Mouse (Mus musculus) CH12.LX (cell line): ENCODE measurements around the gene Cdk5. TPM values are rescaled to one million over a fixed set of nuclear protein-coding genes. Genes with fewer than 3 reads are reported as not detected.

Source experiments
- DNase-seq: peaks from one replicate; pipeline ENCODE4 v3.0.0-alpha.2; 2013; ENCODE audit errors: extremely low read depth
- H3K27ac ChIP-seq: 2 replicates; pipeline ENCODE4 v1.5.1; 2012; ENCODE audit warnings: low read depth, mild to moderate bottlenecking, control low read depth, moderate library complexity; ENCODE audit not compliant: insufficient read depth
- H3K27me3 ChIP-seq: replicated peaks from 2 replicates; pipeline ENCODE3; 2012; ENCODE audit warnings: inconsistent platforms
- H3K36me3 ChIP-seq, 2 experiments: replicated peaks in 1 of 2; 2 replicates each; pipeline versions ENCODE3 to v1.6.1; 2012; ENCODE audit warnings: inconsistent platforms in 1 of 2, low read length in 1 of 2, mild to moderate bottlenecking in 1 of 2, mixed read lengths in 1 of 2, moderate library complexity in 1 of 2; ENCODE audit not compliant: control insufficient read depth in 1 of 2, insufficient read depth in 1 of 2
- H3K4me1 ChIP-seq, 2 experiments: 2 replicates each; pipeline ENCODE4 v1.6.1; 2012; ENCODE audit warnings: inconsistent platforms in 1 of 2, moderate library complexity in 1 of 2; ENCODE audit not compliant: insufficient read depth in 2 of 2, control insufficient read depth in 1 of 2
- H3K4me2 ChIP-seq: 2 replicates; pipeline ENCODE4 v1.6.1; 2012; ENCODE audit warnings: low read depth, mild to moderate bottlenecking, control low read depth; ENCODE audit not compliant: poor library complexity, insufficient read depth, severe bottlenecking
- H3K4me3 ChIP-seq, 3 experiments: fragments of 150-350 bp in 1 of 3; sonication (generic) in 1 of 3; replicated peaks in 1 of 3; 2 replicates each; pipeline versions ENCODE3 to v1.5.1; 2011 to 2012; ENCODE audit warnings: low read depth in 2 of 3, low read length in 2 of 3, mild to moderate bottlenecking in 2 of 3, moderate library complexity in 2 of 3, control low read depth in 1 of 3, improper control_type of control experiment in 1 of 3, inconsistent platforms in 1 of 3, mixed read lengths in 1 of 3; ENCODE audit not compliant: poor library complexity in 1 of 3
- H3K79me2 ChIP-seq: replicated peaks from 2 replicates; pipeline ENCODE4 v1.6.1; 2012; ENCODE audit warnings: mild to moderate bottlenecking, moderate library complexity; ENCODE audit not compliant: control insufficient read depth, poor library complexity, insufficient read depth, severe bottlenecking; ENCODE audit errors: extremely low read depth
- H3K9ac ChIP-seq: 2 replicates; pipeline ENCODE4 v1.6.1; 2012; ENCODE audit warnings: low read depth, mild to moderate bottlenecking, control low read depth, moderate library complexity; ENCODE audit not compliant: insufficient read depth
- H3K9me3 ChIP-seq: replicated peaks from 2 replicates; pipeline ENCODE3; 2012; ENCODE audit warnings: low read length, inconsistent platforms, mixed read lengths
- BHLHE40 ChIP-seq: IDR thresholded peaks from 2 replicates; pipeline ENCODE4 v1.6.1; 2011; ENCODE audit warnings: mild to moderate bottlenecking, low read depth, low read length, improper control_type of control experiment
- CHD2 ChIP-seq: IDR thresholded peaks from 2 replicates; pipeline ENCODE4 v1.6.1; 2011; ENCODE audit warnings: low read length, improper control_type of control experiment
- CTCF ChIP-seq, 2 experiments: IDR thresholded peaks in 1 of 2; conservative IDR thresholded peaks in 1 of 2; 2 replicates each; pipeline ENCODE4 v1.5.1; 2011 to 2012; ENCODE audit warnings: low read depth in 2 of 2, low read length in 2 of 2, improper control_type of control experiment in 1 of 2, inconsistent platforms in 1 of 2, mild to moderate bottlenecking in 1 of 2, moderate library complexity in 1 of 2
- IRF4 ChIP-seq: IDR thresholded peaks from 2 replicates; pipeline ENCODE4 v1.6.1; 2014; ENCODE audit warnings: low read depth, mild to moderate bottlenecking, inconsistent platforms, low read length, improper control_type of control experiment
- JUND ChIP-seq: conservative IDR thresholded peaks from 2 replicates; pipeline ENCODE4 v1.6.1; 2011; ENCODE audit warnings: low read depth, low read length, improper control_type of control experiment
- MAX ChIP-seq: IDR thresholded peaks from 2 replicates; pipeline ENCODE4 v1.6.1; 2011; ENCODE audit warnings: low read length, improper control_type of control experiment
- MEF2A ChIP-seq: IDR thresholded peaks from 2 replicates; pipeline ENCODE4 v1.6.1; 2014; ENCODE audit warnings: low read depth, mild to moderate bottlenecking, inconsistent platforms, low read length, improper control_type of control experiment, borderline replicate concordance
- NELFE ChIP-seq: IDR thresholded peaks from 2 replicates; pipeline ENCODE4 v1.6.1; 2011; ENCODE audit warnings: low read depth, low read length, improper control_type of control experiment
- NRF1 ChIP-seq: IDR thresholded peaks from 2 replicates; pipeline ENCODE4 v1.6.1; 2014; ENCODE audit warnings: low read depth, mild to moderate bottlenecking, inconsistent platforms, low read length, improper control_type of control experiment, moderate library complexity
- RAD21 ChIP-seq: IDR thresholded peaks from 2 replicates; pipeline ENCODE4 v1.6.1; 2011; ENCODE audit warnings: low read depth, mild to moderate bottlenecking, low read length, improper control_type of control experiment, moderate library complexity
- SMC3 ChIP-seq: IDR thresholded peaks from 2 replicates; pipeline ENCODE4 v1.6.1; 2011; ENCODE audit warnings: low read depth, low read length, improper control_type of control experiment
- TBP ChIP-seq: conservative IDR thresholded peaks from 2 replicates; pipeline ENCODE4 v1.6.1; 2011; ENCODE audit warnings: low read depth, low read length, improper control_type of control experiment
- UBTF ChIP-seq: IDR thresholded peaks from 2 replicates; pipeline ENCODE4 v1.6.1; 2012; ENCODE audit warnings: low read depth, mild to moderate bottlenecking, inconsistent platforms, low read length, improper control_type of control experiment, moderate library complexity
- USF1 ChIP-seq: IDR thresholded peaks from 2 replicates; pipeline ENCODE4 v1.6.1; 2014; ENCODE audit warnings: low read depth, mild to moderate bottlenecking, inconsistent platforms, low read length, improper control_type of control experiment
- ZC3H11A ChIP-seq: IDR thresholded peaks from 2 replicates; pipeline ENCODE4 v1.6.1; 2012; ENCODE audit warnings: low read depth, mild to moderate bottlenecking, inconsistent platforms, low read length, improper control_type of control experiment
- dilution Hi-C: fragments of 300-500 bp; cut with MboI; formaldehyde crosslinking; loops from 2 replicates; pipeline ENCODE4 v1.14.3; 2020; ENCODE audit warnings: low sequenced_read_pairs; ENCODE audit not compliant: extremely low pct_unique_long_range_greater_than_20kb, extremely low pct_ligation_motif_present
- in situ Hi-C: fragments of 300-500 bp; cut with MboI; formaldehyde crosslinking; loops from 3 replicates; pipeline ENCODE4 v1.14.3; 2019; ENCODE audit warnings: low sequenced_read_pairs, low pct_ligation_motif_present, low pct_unique_long_range_greater_than_20kb, mixed read lengths
- polyA plus RNA-seq: library from polyadenylated mRNA; unstranded; fragments of >175 nt; gene quantifications from 2 replicates; pipeline ENCODE4 v1.2.1, GENCODE M21; 2012; ENCODE audit warnings: low read depth; ENCODE audit not compliant: insufficient read length
- total RNA-seq, 2 experiments: library from RNA; depleted of rRNA; stranded (reverse); fragments of 300-350 nt in 1 of 2; fragments of >200 nt in 1 of 2; gene quantifications; 2 replicates each; pipeline ENCODE4 v1.2.3; 2012 to 2014

Gene Cdk5
- total and polyA plus RNA-seq, 3 experiments, result 7.4 to 26.6 (median 12.1) TPM

DNA sequence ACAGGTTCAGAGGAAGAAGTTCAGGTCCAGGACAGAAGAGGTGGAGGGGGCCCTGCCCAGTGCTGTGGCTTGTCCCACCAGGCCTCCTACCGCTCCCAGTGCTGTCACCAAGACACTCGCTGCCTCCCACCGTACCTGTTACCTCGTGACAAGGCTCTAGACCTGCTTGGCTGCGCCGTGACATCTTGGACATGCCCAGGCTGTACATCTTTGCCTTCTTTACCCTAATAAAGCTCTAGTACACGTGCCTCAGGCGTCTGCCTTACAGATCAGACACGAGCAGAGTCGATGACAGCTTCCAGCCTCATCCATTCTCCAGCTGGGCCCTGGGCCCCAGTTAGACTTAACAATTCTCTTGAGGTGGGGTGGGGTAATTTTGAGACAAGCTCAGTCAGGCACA lies 5.7 kb downstream of the Cdk5 start:
- H3K79me2 ChIP-seq, result no peaks in the 10 kb centered on the region
- TF ChIP-seq ZC3H11A (no peak), MAX (no peak), CTCF (conservative IDR thresholded peaks at IDR 0.05 in 1 of 2, IDR thresholded peaks at IDR 0.05 in 1 of 2; ENCODE audit: low read depth in 2 of 2, low read length in 2 of 2) (no peak), USF1 (no peak), RAD21 (no peak), MEF2A (no peak), IRF4 (no peak), UBTF (no peak), NELFE (no peak), TBP (no peak), SMC3 (no peak), JUND (no peak)
- no peak overlapping the region for H3K4me2 ChIP-seq
- in situ Hi-C loops (no loop called here), dilution Hi-C loops (no loop called here)
- H3K9ac ChIP-seq, result no peak overlapping the region
- no peak for DNase-seq
- peaks cover 14 to 61% of the 10 kb centered on the region in 2 experiments for H3K36me3 ChIP-seq
- no peak overlapping the region for H3K27ac ChIP-seq
- H3K9me3 ChIP-seq, result no peaks in the 10 kb centered on the region
- H3K4me1 ChIP-seq, result peaks cover 0 to 9% of the 10 kb centered on the region in 2 experiments; a peak in 2 of 4 replicates
- no peaks in the 10 kb centered on the region for H3K27me3 ChIP-seq
- no peak overlapping the region for H3K4me3 ChIP-seq

DNA sequence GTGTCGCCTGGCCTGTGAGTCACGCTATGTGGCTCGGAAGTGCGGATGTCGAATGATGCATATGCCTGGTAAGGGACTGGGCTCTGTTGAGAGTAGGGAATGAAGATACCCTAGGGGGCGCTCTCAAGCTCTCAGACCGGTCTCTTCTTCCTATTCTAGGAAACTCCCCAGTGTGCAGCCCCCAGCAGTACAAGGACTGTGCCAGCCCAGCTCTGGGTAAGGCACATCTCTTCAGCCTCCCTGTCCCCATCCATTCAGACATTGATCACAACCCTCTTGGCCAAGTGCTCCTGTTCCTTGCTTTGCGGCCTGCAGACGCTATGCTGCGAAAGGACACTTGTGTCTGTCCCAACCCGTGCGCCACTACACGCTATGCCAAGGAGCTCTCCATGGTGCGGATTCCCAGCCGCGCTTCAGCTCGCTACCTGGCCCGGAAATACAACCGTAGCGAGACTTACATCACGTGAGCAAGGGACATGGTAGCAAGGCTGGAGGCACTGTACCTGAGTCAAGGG lies 7.1 kb downstream of the Cdk5 start:
- H3K36me3 ChIP-seq, result peaks cover 14 to 54% of the 10 kb centered on the region in 2 experiments
- peak; percentile 65 for DNase-seq
- no peaks in the 10 kb centered on the region for H3K9me3 ChIP-seq
- peak; percentile 41 to 71 for TF ChIP-seq CTCF (conservative IDR thresholded peaks at IDR 0.05 in 1 of 2, IDR thresholded peaks at IDR 0.05 in 1 of 2; ENCODE audit: low read depth in 2 of 2, low read length in 2 of 2)
- no peak for TF ChIP-seq NRF1
- TF ChIP-seq SMC3, result peak; percentile 55
- peak; percentile 51 for TF ChIP-seq RAD21
- H3K4me3 ChIP-seq, result no peak overlapping the region
- no peak overlapping the region for H3K9ac ChIP-seq
- no peaks in the 10 kb centered on the region for H3K27me3 ChIP-seq
- in situ Hi-C loops (no loop called here), dilution Hi-C loops (no loop called here)
- no peak overlapping the region for H3K4me2 ChIP-seq
- H3K27ac ChIP-seq, result no peak overlapping the region
- H3K4me1 ChIP-seq, result no peaks in the 10 kb centered on the region; a peak in 1 of 4 replicates
- H3K79me2 ChIP-seq, result no peaks in the 10 kb centered on the region

DNA sequence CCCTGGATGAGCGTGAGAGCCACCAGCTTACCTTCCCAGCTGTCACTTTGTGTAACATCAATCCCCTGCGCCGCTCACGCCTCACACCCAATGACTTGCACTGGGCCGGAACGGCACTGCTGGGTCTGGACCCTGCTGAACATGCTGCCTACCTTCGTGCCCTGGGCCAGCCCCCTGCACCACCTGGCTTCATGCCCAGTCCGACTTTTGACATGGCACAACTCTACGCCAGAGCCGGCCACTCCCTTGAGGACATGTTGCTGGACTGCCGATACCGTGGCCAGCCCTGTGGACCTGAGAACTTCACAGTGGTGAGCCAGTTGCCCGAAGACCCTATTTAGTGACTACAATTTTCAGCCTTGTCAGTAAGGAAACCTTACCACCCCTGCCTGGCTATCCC lies 9.4 kb downstream of the Cdk5 start:
- TF ChIP-seq USF1 (no peak), BHLHE40 (no peak), CHD2 (no peak)
- Histone ChIP-seq H3K4me3 (no peak overlapping the region), H3K27me3 (no peaks in the 10 kb centered on the region), H3K36me3 (peaks cover 3 to 52% of the 10 kb centered on the region in 2 experiments), H3K79me2 (no peaks in the 10 kb centered on the region), H3K4me1 (no peaks in the 10 kb centered on the region; a peak in 1 of 4 replicates), H3K27ac (no peak overlapping the region), H3K9me3 (no peaks in the 10 kb centered on the region), H3K4me2 (no peak overlapping the region), H3K9ac (no peak overlapping the region)
- in situ Hi-C loops (no loop called here), dilution Hi-C loops (no loop called here)
- DNase-seq, result no peak
